Mouse (Mus musculus) testis, adult 2 months (tissue): ENCODE measurements at regions not wholly inside any gene's neighbourhood (a gene's known extent, or its start where the extent isn't known, plus 50 kb on each side); places are given as distances from the start of the nearest gene placed in this dataset.

Experiments used
- H3K27ac ChIP-seq: fragments of 200-500 bp; 2 replicates; pipeline ENCODE4 v1.5.1; 2012; ENCODE audit warnings: low read depth, low read length; ENCODE audit not compliant: control insufficient read depth, insufficient read depth
- H3K27me3 ChIP-seq: fragments of 200-500 bp; 2 replicates; pipeline ENCODE4 v1.6.1; 2012; ENCODE audit warnings: mild to moderate bottlenecking, low read length, moderate library complexity; ENCODE audit not compliant: control insufficient read depth, insufficient read depth
- H3K36me3 ChIP-seq: fragments of 200-500 bp; 2 replicates; pipeline ENCODE4 v1.6.1; 2012; ENCODE audit warnings: mild to moderate bottlenecking, low read length; ENCODE audit not compliant: control insufficient read depth, insufficient read depth
- H3K4me1 ChIP-seq: fragments of 200-500 bp; 2 replicates; pipeline ENCODE4 v1.6.1; 2012; ENCODE audit warnings: low read length; ENCODE audit not compliant: control insufficient read depth, insufficient read depth
- H3K4me3 ChIP-seq: fragments of 200-500 bp; 2 replicates; pipeline ENCODE4 v1.5.1; 2012; ENCODE audit warnings: low read depth, mild to moderate bottlenecking, low read length, moderate library complexity, mixed read lengths; ENCODE audit not compliant: control insufficient read depth
- CTCF ChIP-seq: fragments of 200-500 bp; IDR thresholded peaks from 2 replicates; pipeline ENCODE4 v1.5.1; 2012; ENCODE audit warnings: low read depth, mild to moderate bottlenecking, inconsistent platforms, low read length, moderate library complexity; ENCODE audit not compliant: control insufficient read depth, insufficient read depth, insufficient replicate concordance
- POLR2A ChIP-seq: fragments of 200-500 bp; IDR thresholded peaks from 2 replicates; pipeline ENCODE4 v1.6.1; 2012; ENCODE audit warnings: low read depth, mild to moderate bottlenecking, inconsistent platforms, low read length, moderate library complexity; ENCODE audit not compliant: control insufficient read depth

DNA sequence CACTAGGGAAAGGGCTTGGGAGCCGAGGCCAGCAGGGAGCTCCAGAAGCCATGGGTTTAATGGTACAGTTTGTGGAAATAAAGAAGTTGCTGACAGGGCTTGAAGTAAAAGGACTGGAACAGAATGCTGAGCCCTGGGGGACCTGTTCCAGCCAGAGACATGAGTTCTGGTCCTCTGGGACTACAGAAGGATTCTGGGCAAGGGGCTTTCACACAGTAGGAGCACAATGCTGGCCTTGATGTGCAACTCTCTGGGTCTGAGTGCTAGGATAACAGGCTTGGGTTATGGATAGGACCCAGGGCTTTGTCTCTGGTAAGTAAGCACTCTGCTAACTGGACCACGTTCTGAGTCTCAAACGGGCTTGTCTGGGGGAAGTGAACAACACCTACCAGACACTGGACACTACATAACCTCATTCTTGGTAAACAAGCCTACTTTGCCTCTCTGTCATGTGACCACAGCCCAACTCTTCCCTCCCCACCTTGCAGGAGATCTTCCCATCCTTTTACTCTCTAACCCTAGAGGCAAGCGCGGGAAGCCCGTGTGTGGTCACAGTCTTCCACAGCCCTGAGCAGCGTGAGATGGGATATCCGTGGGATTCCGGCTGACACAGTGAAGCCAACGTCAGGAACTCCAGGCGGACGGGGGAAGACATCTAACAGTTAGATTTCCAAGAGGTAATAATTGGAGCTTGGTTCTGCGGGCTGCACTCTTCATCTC, 116.3 kb downstream of the 2410131K14Rik start:
- no peak for TF ChIP-seq POLR2A
- no peak for TF ChIP-seq CTCF
- Histone ChIP-seq H3K36me3 (no peaks in the 10 kb centered on the region), H3K27me3 (no peaks in the 10 kb centered on the region), H3K27ac (no peak overlapping the region), H3K4me1 (no peaks in the 10 kb centered on the region; the same call in 1 of the 2 replicates), H3K4me3 (no peak overlapping the region)

DNA sequence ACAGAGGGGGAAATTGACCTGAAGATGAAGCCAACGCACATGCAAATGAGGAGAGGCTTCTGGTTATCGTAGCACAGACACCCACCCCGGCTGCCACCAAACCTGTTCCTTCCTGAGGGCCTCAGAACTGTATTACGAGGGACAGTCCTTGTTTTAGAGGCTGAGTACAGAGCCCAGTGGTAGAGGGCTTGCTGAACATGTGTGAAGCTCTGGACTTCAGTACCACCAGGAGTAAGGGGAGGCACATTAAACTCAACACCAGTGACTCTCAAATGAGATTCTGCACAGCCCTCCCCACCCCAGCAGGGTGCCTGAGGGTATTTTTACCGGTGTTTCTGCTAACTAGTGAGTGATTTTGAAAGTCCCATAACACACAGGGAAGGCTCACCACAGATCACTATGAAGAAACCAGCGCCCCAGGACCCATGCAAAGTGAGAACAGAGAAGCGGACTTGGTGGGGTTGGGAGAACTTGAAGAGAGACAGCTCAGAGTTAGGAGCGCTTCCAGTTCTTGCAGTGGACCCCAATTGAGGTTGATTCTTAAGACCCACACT, 116.9 kb downstream of the 2410131K14Rik start:
- Histone ChIP-seq H3K27ac (no peak overlapping the region), H3K4me3 (no peak overlapping the region), H3K4me1 (no peaks in the 10 kb centered on the region; the same call in 1 of the 2 replicates), H3K27me3 (no peaks in the 10 kb centered on the region), H3K36me3 (no peaks in the 10 kb centered on the region)
- TF ChIP-seq POLR2A: no peak
- no peak for TF ChIP-seq CTCF

DNA sequence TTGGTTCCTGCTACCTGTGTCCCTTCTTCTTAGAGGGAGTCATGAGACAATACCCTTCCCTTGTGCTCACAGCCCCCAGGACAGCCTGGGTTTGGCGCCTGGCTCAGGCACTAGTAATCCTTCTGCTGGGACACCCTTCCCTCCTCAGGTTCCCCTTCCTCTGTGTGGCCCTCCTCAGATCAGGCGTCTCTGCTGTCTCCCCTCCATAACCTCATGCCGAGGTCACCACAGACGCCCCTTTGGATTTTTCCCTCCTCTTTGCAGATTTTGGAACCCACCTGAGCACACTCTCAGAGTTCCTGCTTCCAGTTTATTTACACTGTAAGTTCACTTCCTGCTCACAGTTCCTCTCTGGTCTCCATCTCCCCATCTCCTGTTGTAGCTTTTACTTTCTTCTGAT, 117.7 kb downstream of the 2410131K14Rik start:
- H3K4me1 ChIP-seq: no peaks in the 10 kb centered on the region; the same call in 1 of the 2 replicates
- H3K27ac ChIP-seq: no peak overlapping the region
- no peaks in the 10 kb centered on the region for H3K36me3 ChIP-seq
- H3K4me3 ChIP-seq: no peak overlapping the region
- TF ChIP-seq CTCF: no peak
- no peak for TF ChIP-seq POLR2A
- H3K27me3 ChIP-seq: no peaks in the 10 kb centered on the region

- no peaks in the 10 kb centered on the region; the same call in 1 of the 2 replicates for H3K4me1 ChIP-seq
- H3K36me3 ChIP-seq: no peaks in the 10 kb centered on the region
- TF ChIP-seq POLR2A: no peak
- TF ChIP-seq CTCF: no peak
- no peak overlapping the region for H3K4me3 ChIP-seq
- no peak overlapping the region for H3K27ac ChIP-seq
- no peaks in the 10 kb centered on the region for H3K27me3 ChIP-seq
Observed at GRCm38 (mm10) chr5:118363154-118363553, 118.1 kb downstream of the 2410131K14Rik start.

GRCm38 (mm10) chr5:118364646-118365045, 119.6 kb downstream of the 2410131K14Rik start:
- Histone ChIP-seq H3K27ac (no peak overlapping the region), H3K36me3 (no peaks in the 10 kb centered on the region), H3K4me1 (no peaks in the 10 kb centered on the region; the same call in 1 of the 2 replicates), H3K27me3 (no peaks in the 10 kb centered on the region), H3K4me3 (no peak overlapping the region)
- TF ChIP-seq CTCF (no peak), POLR2A (no peak)

GRCm38 (mm10) chr5:118365196-118365595, 120.2 kb downstream of the 2410131K14Rik start:
- no peak for TF ChIP-seq POLR2A
- TF ChIP-seq CTCF: no peak
- no peaks in the 10 kb centered on the region for H3K36me3 ChIP-seq
- no peak overlapping the region for H3K27ac ChIP-seq
- no peaks in the 10 kb centered on the region; the same call in 1 of the 2 replicates for H3K4me1 ChIP-seq
- no peak overlapping the region for H3K4me3 ChIP-seq
- no peaks in the 10 kb centered on the region for H3K27me3 ChIP-seq

GRCm38 (mm10) chr5:118365651-118366050, 120.6 kb downstream of the 2410131K14Rik start:
- Histone ChIP-seq H3K4me3 (no peak overlapping the region), H3K4me1 (no peaks in the 10 kb centered on the region), H3K27me3 (no peaks in the 10 kb centered on the region), H3K36me3 (no peaks in the 10 kb centered on the region), H3K27ac (no peak overlapping the region)
- TF ChIP-seq POLR2A (no peak), CTCF (no peak)

DNA sequence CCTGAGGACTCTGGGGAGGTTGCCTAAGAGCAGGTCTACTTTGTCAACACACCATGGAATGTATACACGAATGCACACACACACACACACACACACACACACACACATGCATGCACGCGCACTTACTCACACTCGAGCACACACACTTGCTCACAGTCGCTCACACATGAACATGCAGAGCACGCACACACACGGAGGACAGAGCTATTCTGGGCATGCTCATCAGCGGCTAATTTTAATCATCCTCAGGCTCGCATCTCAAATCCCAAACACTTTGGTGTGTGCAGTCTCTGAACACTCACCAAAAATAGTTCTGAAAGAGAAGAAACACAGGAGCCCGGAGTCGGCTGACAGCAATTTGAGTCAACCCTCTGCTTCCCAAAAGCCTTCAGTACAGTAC, 122.0 kb downstream of the 2410131K14Rik start:
- H3K27ac ChIP-seq: no peak overlapping the region
- H3K36me3 ChIP-seq: no peaks in the 10 kb centered on the region
- H3K4me1 ChIP-seq: no peaks in the 10 kb centered on the region
- H3K27me3 ChIP-seq: no peaks in the 10 kb centered on the region
- TF ChIP-seq POLR2A (no peak), CTCF (no peak)
- no peak overlapping the region for H3K4me3 ChIP-seq
